Mouse (Mus musculus): ENCODE data around the gene Ly86. TPM values are rescaled to one million over a fixed set of nuclear protein-coding genes. Genes with fewer than 3 reads are reported as not detected.

The Ly86 gene
- polyA plus RNA-seq, 1 experiment from 2014 or later = 5.5 TPM

DNA sequence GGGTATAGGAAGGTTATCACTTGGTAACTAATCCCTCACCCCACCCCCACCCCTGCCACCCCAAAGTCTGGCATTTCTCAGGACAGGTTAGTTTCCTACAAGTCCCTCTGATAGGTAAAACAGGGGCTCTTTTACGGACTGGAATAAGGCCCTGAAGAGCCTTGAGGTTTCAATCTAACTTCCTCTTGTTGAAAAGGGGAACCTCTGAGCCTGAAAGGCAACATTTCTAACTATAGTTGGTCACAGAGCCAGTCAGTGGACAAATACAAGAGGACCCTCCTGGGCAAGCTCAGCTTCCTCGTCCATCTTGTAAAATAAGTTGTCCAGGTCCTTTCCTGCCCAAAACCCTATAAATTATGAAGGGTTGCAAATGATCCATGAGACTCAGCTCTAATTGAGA is 11.5 kb downstream of the Ly86 start:
- WGBS = 86% methylated on average over 2 of the region's 2 CpGs
- no peak for DNase-seq (ENCODE audit: low spot score)
- Histone ChIP-seq H3K4me3 (no peak overlapping the region), H3K27ac (no peak overlapping the region), H3K36me3 (no peaks in the 10 kb centered on the region), H3K9me3 (no peaks in the 10 kb centered on the region), H3K4me1 (replicated peaks) (no peaks in the 10 kb centered on the region), H3K27me3 (ENCODE audit: insufficient read depth, poor library complexity, severe bottlenecking) (no peaks in the 10 kb centered on the region)

DNA sequence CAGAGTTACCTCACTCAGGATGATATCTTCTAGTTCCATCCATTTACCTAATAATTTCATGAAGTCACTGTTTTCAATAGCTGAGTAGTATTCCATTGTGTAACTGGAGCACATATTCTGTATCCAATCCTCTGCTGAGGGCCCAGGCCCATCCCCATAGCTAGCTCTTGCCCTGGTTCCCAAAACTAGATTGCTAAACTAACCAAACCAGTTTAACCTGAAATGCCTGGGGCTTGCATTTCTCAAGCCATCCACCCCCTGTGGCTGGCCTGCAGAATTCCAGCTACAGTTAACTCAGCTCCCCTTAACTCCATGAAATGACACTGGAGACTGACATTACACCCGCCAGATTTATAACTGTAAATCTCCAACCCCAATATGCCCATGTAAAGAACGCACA is 13.1 kb downstream of the Ly86 start:
- Histone ChIP-seq H3K4me3 (no peak overlapping the region), H3K27me3 (ENCODE audit: insufficient read depth, poor library complexity, severe bottlenecking) (no peaks in the 10 kb centered on the region), H3K27ac (no peak overlapping the region), H3K36me3 (no peaks in the 10 kb centered on the region), H3K9me3 (no peaks in the 10 kb centered on the region), H3K4me1 (replicated peaks) (no peaks in the 10 kb centered on the region)
- no peak for DNase-seq (ENCODE audit: low spot score)
- 84% methylated on average over 2 of the region's 2 CpGs for WGBS

DNA sequence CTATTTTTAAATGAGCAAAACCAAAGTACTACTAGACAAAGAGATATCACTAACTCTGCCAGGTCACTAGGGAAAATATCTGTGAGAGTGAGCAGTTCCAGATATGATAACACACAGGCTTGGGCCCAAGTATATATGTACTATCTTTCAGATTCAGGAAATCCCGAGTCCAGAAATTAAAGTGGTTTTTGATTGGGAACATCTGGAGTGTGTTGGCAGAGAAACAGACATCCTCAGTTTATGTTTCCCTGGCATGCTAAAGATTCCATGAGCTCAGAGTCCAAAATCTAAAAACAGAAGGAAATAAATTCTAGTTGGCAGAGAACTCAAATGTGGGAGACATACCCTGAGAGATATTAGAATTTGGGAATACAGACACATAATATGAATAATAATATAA is 16.2 kb downstream of the Ly86 start:
- 75% methylated on average over 1 of the region's 1 CpGs for WGBS
- H3K27ac ChIP-seq = no peak overlapping the region
- H3K4me3 ChIP-seq = no peak overlapping the region
- H3K4me1 ChIP-seq (replicated peaks) = no peaks in the 10 kb centered on the region
- H3K9me3 ChIP-seq = no peaks in the 10 kb centered on the region
- H3K36me3 ChIP-seq = no peaks in the 10 kb centered on the region
- no peak for DNase-seq (ENCODE audit: low spot score)
- no peaks in the 10 kb centered on the region for H3K27me3 ChIP-seq (ENCODE audit: insufficient read depth, poor library complexity, severe bottlenecking)

DNA sequence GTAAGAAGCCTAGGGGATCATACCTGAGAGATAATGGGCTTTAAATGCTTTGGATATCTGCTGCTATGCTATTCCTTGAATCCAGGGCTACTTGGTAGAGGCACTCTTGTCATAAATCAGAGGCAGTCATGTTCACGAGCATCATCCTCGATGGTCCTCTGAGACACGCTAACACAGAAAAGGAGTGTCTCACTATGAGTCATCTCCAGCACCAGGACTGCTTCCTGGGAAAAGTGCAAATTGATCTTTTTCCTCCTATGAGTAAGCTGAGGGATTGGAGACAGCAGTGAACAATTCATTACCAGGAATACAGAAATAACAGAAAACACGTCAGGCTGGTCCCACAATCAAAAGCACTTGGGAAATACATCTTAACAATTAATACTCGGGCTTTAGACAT is 19.3 kb downstream of the Ly86 start:
- Histone ChIP-seq H3K4me3 (no peak overlapping the region), H3K4me1 (replicated peaks) (no peaks in the 10 kb centered on the region), H3K36me3 (no peaks in the 10 kb centered on the region), H3K27me3 (ENCODE audit: insufficient read depth, poor library complexity, severe bottlenecking) (no peaks in the 10 kb centered on the region), H3K9me3 (no peaks in the 10 kb centered on the region), H3K27ac (no peak overlapping the region)
- no peak for DNase-seq (ENCODE audit: low spot score)
- 85% methylated on average over 5 of the region's 5 CpGs for WGBS

DNA sequence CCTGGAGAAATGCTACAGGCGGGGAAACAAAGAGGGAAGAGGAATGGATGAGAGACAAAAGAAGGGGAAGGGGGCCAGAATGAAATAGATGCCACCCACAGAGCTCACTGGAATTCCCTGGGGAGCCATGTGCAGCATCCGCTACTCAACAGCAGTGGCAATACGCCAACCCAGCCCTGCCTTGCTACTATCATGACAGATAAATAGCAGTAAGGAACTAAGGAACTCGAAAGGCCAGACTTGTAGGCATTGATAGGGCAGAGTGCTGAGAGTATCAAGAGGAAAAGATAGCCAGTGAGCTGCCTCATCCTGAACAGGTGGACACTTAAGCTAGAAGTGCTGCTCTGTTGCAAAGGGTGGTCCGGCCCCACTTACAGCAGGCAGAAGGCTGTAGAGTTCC is 31.4 kb downstream of the Ly86 start:
- Histone ChIP-seq H3K36me3 (no peaks in the 10 kb centered on the region), H3K9me3 (no peaks in the 10 kb centered on the region), H3K27ac (no peak overlapping the region), H3K4me1 (replicated peaks) (0 out of 2 replicates have a peak, but pooled peaks cover 7% of the 10 kb centered on the region), H3K27me3 (ENCODE audit: insufficient read depth, poor library complexity, severe bottlenecking) (no peaks in the 10 kb centered on the region), H3K4me3 (no peak overlapping the region)
- DNase-seq (ENCODE audit: low spot score) = no peak
- WGBS = 71% methylated on average over 5 of the region's 5 CpGs

DNA sequence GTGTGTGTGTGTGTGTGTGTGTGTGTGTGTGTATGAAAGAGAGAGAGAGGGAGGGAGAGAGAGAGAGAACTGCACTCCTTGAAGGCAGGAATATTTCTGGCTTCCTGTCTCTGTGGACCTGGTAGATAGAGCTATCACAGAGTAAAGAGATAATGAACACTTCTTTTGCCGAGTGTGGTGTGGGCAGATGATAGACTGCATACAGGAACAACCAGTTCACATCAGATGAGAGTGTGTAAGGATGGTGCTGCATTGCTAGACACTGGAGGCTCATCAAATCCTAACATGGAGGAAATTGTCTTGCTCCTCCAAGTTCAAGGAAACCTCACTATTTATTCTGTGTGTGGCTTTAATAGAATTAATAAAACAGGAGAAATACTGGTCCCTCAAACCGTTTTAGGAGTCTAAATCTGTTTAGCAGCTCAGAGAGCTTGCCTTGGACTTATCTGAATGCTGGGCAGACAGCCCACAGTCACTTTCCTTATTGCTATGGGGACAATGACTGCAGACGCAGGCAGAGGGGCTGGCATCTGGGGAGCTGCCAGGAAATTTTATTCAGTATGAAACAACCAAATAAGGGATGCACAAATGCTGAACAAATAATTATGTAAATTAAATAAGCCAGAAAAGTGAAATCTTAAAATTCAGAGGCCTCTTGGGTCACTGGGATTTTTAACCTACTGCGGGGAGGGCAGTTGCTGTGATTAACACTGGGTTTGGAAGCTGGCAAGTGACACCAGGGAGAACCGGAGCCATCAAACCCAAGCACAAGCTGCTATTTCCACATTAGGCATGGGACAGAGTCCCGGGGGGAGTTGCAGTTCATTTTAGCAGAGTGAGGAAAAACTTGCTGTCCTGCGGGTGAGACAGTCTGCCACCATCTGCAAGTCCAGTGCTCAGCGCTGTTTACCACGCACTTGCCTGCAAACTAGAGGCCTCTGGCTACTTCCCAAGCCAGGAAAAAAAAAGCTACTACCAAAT is 43.5 kb downstream of the Ly86 start:
- DNase-seq (ENCODE audit: low spot score) = no peak
- Histone ChIP-seq H3K4me3 (no peak overlapping the region), H3K27ac (no peak overlapping the region), H3K27me3 (ENCODE audit: insufficient read depth, poor library complexity, severe bottlenecking) (no peaks in the 10 kb centered on the region), H3K36me3 (no peaks in the 10 kb centered on the region), H3K4me1 (replicated peaks) (no peaks in the 10 kb centered on the region), H3K9me3 (no peaks in the 10 kb centered on the region)
- WGBS = 72% methylated on average over 9 of the region's 9 CpGs

DNA sequence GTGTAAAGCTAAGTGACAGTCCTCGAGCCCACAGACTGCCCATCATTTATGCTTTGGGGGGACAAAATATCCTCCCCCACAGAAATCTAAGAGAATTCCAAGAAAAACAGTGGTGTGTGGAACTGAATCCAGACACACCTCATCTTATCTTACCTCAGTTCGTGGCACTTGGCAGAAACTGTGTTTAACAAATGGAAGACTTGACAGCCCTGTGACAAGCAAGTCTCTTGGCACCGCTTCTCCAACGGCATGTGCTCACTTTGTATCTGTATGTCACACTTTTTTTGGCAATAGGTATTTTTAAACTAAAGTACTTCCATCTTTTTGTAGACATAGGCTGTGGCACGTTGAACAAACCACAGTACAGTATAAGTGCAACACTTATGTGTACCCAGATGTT is 44.3 kb downstream of the Ly86 start:
- WGBS = 84% methylated on average over 5 of the region's 5 CpGs
- Histone ChIP-seq H3K9me3 (no peaks in the 10 kb centered on the region), H3K4me3 (no peak overlapping the region), H3K27me3 (ENCODE audit: insufficient read depth, poor library complexity, severe bottlenecking) (no peaks in the 10 kb centered on the region), H3K36me3 (no peaks in the 10 kb centered on the region), H3K4me1 (replicated peaks) (no peaks in the 10 kb centered on the region), H3K27ac (no peak overlapping the region)
- DNase-seq (ENCODE audit: low spot score) = no peak

DNA sequence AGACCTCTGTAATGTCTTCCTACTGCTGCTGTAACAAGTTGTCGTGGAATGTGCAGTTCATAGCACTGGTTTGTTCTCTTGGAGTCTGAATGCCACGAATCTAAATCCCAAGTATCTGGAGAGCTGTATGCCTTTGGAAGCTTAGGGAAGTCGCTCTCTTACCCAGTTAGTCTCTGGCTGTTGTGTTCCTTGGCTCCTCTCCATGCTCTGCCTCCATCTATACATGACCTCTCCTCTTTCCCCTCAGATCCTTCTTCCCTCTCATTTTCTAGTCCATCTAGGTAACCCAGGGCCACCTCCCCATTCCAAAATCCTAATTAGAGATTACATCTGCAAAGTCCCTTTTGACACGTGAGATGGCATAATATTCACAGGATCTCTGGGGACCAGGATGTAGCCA is 53.8 kb downstream of the Ly86 start:
- DNase-seq (ENCODE audit: low spot score) = no peak
- no peak overlapping the region for H3K27ac ChIP-seq
- H3K9me3 ChIP-seq = no peaks in the 10 kb centered on the region
- H3K27me3 ChIP-seq (ENCODE audit: insufficient read depth, poor library complexity, severe bottlenecking) = no peaks in the 10 kb centered on the region
- no peaks in the 10 kb centered on the region for H3K36me3 ChIP-seq
- 85% methylated on average over 4 of the region's 4 CpGs for WGBS
- H3K4me3 ChIP-seq = no peak overlapping the region
- H3K4me1 ChIP-seq (replicated peaks) = no peaks in the 10 kb centered on the region

DNA sequence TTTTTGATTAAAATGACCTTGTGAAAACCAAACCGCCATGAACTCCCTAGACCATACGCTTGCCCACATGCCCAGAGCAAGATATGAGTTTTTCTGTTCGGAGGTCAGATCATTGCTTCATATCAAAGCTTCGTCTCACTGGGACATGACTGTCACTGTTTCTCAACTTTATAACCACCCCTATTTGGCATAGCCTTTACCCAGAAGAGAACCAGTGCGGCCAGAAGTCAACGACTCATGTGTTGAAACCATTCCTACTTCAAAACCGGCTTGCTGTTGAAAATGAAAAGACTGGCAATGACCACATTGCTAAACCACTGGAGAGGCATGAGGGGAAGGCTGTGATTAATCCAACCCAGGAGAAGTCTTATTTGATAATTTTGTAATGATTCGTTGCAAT is 54.3 kb downstream of the Ly86 start:
- Histone ChIP-seq H3K9me3 (no peaks in the 10 kb centered on the region), H3K4me3 (no peak overlapping the region), H3K27ac (no peak overlapping the region), H3K36me3 (no peaks in the 10 kb centered on the region), H3K4me1 (replicated peaks) (no peaks in the 10 kb centered on the region), H3K27me3 (ENCODE audit: insufficient read depth, poor library complexity, severe bottlenecking) (no peaks in the 10 kb centered on the region)
- no peak for DNase-seq (ENCODE audit: low spot score)
- 88% methylated on average over 8 of the region's 8 CpGs for WGBS

DNA sequence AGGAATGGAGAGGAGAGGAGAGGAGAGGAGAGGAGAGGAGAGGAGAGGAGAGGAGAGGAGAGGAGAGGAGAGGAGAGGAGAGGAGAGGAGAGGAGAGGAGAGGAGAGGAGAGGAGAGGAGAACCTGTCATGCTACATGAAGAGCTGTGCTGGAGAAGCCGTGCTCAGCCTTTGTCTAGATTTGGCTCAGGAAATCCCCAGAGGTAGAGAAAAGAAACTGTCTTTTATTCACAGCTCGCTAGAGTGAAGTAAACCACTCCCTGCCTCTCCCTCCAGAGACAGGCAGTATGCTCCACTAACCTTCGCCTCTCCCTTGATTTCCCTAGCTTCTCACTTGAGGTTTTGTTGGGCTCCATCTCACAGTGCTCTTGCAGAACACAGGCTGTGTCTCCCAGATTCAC is 57.4 kb downstream of the Ly86 start:
- H3K4me1 ChIP-seq (replicated peaks) = no peaks in the 10 kb centered on the region
- 44% methylated on average over 3 of the region's 3 CpGs for WGBS

DNA sequence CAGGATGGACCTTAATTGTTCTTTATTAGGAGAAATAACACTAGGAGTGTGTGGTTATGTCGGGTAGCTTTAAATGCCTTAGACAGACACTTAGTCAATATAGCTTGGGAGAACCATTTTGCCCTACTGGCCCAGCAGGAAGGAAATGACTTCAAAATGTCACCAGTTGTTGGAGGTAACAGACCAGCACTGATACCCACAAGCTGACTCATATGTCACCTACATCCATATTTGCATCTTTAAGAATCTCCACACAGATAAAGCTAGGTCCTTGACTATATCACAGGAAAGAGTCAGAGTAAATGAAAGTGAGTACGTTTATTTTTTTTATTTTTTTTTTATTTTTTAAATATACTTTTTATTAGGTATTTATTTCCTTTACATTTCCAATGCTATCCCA is 58.7 kb downstream of the Ly86 start:
- Histone ChIP-seq H3K4me3 (no peak overlapping the region), H3K36me3 (no peaks in the 10 kb centered on the region), H3K9me3 (no peaks in the 10 kb centered on the region), H3K27me3 (ENCODE audit: insufficient read depth, poor library complexity, severe bottlenecking) (no peaks in the 10 kb centered on the region), H3K4me1 (replicated peaks) (no peaks in the 10 kb centered on the region), H3K27ac (no peak overlapping the region)
- DNase-seq (ENCODE audit: low spot score) = no peak
- 90% methylated on average over 2 of the region's 2 CpGs for WGBS

More for the DNA sequence above, 57.4 kb downstream of the Ly86 start:
- no peak for DNase-seq (ENCODE audit: low spot score)
- Histone ChIP-seq H3K4me3 (no peak overlapping the region), H3K27ac (no peak overlapping the region), H3K36me3 (no peaks in the 10 kb centered on the region), H3K9me3 (no peaks in the 10 kb centered on the region), H3K27me3 (ENCODE audit: insufficient read depth, poor library complexity, severe bottlenecking) (no peaks in the 10 kb centered on the region)

DNA sequence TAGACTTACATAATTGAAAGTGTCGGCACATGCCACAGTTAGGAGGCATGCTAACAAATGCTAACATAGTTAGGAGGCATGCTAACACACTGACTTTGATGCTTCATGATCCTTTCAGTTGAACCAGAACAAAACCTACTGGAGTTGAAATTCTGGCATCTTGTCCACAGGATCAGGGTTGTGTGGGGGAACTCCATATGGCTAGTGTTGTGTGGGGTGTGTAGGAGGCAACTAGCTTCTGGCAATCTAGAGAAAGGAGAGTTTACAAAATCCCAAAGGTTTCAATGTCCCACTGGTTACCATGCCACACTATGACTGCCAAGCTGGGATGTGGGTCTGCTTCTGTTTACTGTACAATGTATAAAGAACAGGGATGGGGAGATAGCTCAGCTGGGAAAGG is 70.7 kb downstream of the Ly86 start:
- H3K4me3 ChIP-seq = no peak overlapping the region
- H3K36me3 ChIP-seq = no peaks in the 10 kb centered on the region
- 95% methylated on average over 1 of the region's 1 CpGs for WGBS
- no peak overlapping the region for H3K27ac ChIP-seq
- H3K9me3 ChIP-seq = no peaks in the 10 kb centered on the region
- H3K27me3 ChIP-seq (ENCODE audit: insufficient read depth, poor library complexity, severe bottlenecking) = no peaks in the 10 kb centered on the region
- 0 out of 2 replicates have a peak, but pooled peaks cover 3% of the 10 kb centered on the region for H3K4me1 ChIP-seq (replicated peaks)
- no peak for DNase-seq (ENCODE audit: low spot score)

DNA sequence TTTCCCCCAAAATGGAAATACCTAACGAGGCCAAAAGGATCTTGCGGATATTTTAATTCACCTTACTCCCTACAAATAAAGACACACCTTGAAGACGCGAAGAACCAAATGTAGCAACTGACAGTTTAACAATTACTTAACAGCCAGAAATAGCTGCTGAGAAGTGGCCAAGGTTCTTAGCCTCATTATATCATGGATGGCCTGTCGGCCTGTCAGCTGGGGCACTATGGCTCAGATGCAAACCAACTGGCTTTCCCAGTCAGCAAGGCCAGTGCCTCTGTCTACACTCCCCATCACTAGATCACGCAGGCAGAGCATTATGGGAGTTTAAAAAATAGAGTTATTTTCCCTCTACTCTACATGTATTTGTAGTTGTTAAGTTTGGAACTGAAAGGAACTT is 78.4 kb downstream of the Ly86 start:
- Histone ChIP-seq H3K9me3 (no peaks in the 10 kb centered on the region), H3K4me1 (replicated peaks) (0 out of 2 replicates have a peak, but pooled peaks cover 3% of the 10 kb centered on the region), H3K36me3 (no peaks in the 10 kb centered on the region), H3K27me3 (ENCODE audit: insufficient read depth, poor library complexity, severe bottlenecking) (no peaks in the 10 kb centered on the region), H3K27ac (no peak overlapping the region), H3K4me3 (no peak overlapping the region)
- 93% methylated on average over 6 of the region's 6 CpGs for WGBS
- no peak for DNase-seq (ENCODE audit: low spot score)

Measured in hindbrain, embryonic 10.5 days (tissue).